Mouse (Mus musculus): ENCODE data around the gene Gm49403. TPM values are rescaled to one million over a fixed set of nuclear protein-coding genes. Genes with fewer than 3 reads are reported as not detected.
A peak's percentile ranks its signal among the peaks of the same experiment; 100 is the strongest.

Gene Gm49403
- polyA plus RNA-seq, 1 experiment from 2014 or later, result not detected

DNA sequence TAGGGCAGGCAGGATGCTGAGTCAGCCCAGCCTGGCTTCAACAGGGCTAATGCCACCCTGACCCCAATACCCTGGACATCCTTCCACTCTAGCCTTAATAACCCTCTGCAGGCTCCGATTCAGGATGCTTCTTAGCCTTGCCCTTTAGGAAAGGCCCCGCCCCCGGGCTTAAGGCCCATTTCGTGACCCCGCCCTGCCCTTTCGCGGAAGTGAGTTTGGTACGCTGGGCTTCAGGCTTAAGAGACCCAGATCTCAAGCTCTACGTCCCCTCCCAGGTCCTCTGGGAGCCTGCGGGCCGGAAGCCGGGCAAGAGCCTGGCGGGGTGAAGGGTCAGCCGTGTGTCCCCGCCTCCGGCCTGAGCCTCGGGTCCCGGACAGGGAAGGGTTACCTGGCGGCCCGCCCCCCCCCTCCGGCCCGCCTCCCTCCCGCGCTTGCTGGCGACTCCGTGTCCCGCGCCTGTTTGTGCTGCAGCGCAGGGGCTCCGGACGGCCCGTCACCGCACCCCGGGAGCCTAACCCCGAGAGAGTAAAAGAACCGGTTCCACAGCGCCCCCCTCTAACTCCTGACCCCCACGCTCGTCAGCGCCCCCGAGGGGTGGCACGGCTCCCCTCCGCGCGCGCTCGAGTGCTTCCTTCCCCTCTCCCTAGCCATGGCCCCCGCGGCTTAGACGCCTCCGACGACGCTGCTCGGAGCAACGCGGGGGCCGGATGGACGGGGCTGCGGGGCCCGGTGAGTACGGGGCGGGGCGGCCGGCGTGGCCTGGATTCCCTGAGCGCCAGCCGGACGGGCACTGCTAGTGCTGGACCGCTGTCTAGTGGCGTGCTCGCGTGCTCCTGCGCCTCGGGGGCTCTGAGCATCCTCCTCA, 45.7 kb downstream of the Gm49403 start, which contains the start of the genes Rom1 and Eml3:
Rom1 (minus strand) TSS at position 133 of the 865 bp plus-strand sequence.
Eml3 (plus strand) TSS at position 329 of the 865 bp plus-strand sequence.
- WGBS (ENCODE audit: insufficient replicate concordance), result under 1% methylated on average over 69 of the region's 74 CpGs
- Histone ChIP-seq H3K9me3 (ENCODE audit: low read length) (no peaks in the 10 kb centered on the region), H3K4me2 (ENCODE audit: low read depth, low read length) (peak within 1 kb of the TSS; percentile 93), H3K4me1 (ENCODE audit: insufficient read depth) (peaks cover 28% of the 10 kb centered on the region), H3K36me3 (replicated peaks; ENCODE audit: insufficient read depth, low read length) (peaks cover 40% of the 10 kb centered on the region), H3K9ac (replicated peaks) (peak within 1 kb of the TSS; percentile 84), H3K27ac (ENCODE audit: low read depth) (peak within 1 kb of the TSS; percentile 91), H3K27me3 (ENCODE audit: insufficient read depth, low read length) (no peaks in the 10 kb centered on the region), H3K4me3 (ENCODE audit: low read depth, low read length) (peak within 1 kb of the TSS; percentile 72)
- ATAC-seq, result peak; percentile 79
- TF ChIP-seq EP300 (IDR thresholded peaks at IDR 0.05; ENCODE audit: low read depth) (no peak), CTCF (IDR thresholded peaks at IDR 0.05; ENCODE audit: low read depth) (peak; percentile 70)
- DNase-seq, result peak; percentile 90

DNA sequence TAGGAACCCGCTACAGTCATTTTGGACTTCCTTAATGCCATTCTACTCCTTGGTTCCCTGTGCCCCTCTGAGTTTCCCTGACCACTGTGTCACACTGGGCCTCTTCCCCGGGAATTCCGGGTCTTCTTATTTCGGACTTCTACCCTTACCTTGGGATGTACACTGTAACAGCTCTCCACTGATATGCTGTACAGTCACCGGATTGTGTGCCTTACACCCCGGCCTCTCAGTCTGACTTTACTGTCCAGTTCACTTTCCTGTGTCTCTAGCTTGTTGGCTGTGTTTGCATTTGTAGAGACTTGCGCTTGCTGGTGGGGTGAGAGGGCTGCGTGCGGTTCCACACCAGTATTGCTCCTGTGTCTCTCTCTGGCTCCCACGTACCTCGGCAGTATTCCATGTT, 46.4 kb downstream of the Gm49403 start:
- 2% methylated on average over 11 of the region's 11 CpGs for WGBS (ENCODE audit: insufficient replicate concordance)
- H3K4me1 ChIP-seq (ENCODE audit: insufficient read depth), result peaks cover 28% of the 10 kb centered on the region
- ATAC-seq, result peak; percentile 1; the same call in 1 of the 2 replicates

DNA sequence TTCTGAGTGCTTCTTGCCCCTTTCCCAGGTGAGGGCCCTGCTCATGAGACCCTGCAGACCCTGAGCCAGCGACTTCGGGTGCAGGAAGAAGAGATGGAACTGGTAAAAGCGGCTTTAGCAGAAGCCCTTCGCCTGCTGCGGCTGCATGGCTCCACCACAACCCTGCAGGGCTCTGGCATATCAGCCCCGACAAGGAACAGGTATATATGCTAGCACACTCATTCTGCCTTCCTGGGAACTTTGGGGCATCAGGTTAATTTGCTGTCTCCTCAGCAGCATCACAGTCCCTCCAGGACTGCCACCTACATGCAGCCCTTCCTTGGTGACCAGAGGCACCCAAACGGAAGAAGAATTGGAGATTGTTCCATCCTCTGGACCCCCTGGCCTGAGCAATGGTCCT, 47.0 kb downstream of the Gm49403 start:
- Histone ChIP-seq H3K4me1 (ENCODE audit: insufficient read depth) (peaks cover 28% of the 10 kb centered on the region), H3K4me2 (ENCODE audit: low read depth, low read length) (peak overlapping the region; percentile 93), H3K9ac (replicated peaks) (peak overlapping the region; percentile 84; the same call in 1 of the 2 replicates), H3K27me3 (ENCODE audit: insufficient read depth, low read length) (no peaks in the 10 kb centered on the region), H3K9me3 (ENCODE audit: low read length) (no peaks in the 10 kb centered on the region), H3K27ac (ENCODE audit: low read depth) (no peak overlapping the region), H3K36me3 (replicated peaks; ENCODE audit: insufficient read depth, low read length) (peaks cover 43% of the 10 kb centered on the region), H3K4me3 (ENCODE audit: low read depth, low read length) (peak overlapping the region; percentile 72)
- TF ChIP-seq CTCF (IDR thresholded peaks at IDR 0.05; ENCODE audit: low read depth), result no peak
- TF ChIP-seq EP300 (IDR thresholded peaks at IDR 0.05; ENCODE audit: low read depth), result no peak
- WGBS (ENCODE audit: insufficient replicate concordance), result 74% methylated on average over 7 of the region's 7 CpGs
- no peak for DNase-seq
- ATAC-seq, result no peak

More for the DNA sequence above, 46.4 kb downstream of the Gm49403 start:
- Histone ChIP-seq H3K4me2 (ENCODE audit: low read depth, low read length) (peak overlapping the region; percentile 93), H3K27me3 (ENCODE audit: insufficient read depth, low read length) (no peaks in the 10 kb centered on the region), H3K9ac (replicated peaks) (peak overlapping the region; percentile 84), H3K27ac (ENCODE audit: low read depth) (peak overlapping the region; percentile 91), H3K36me3 (replicated peaks; ENCODE audit: insufficient read depth, low read length) (peaks cover 44% of the 10 kb centered on the region), H3K9me3 (ENCODE audit: low read length) (no peaks in the 10 kb centered on the region), H3K4me3 (ENCODE audit: low read depth, low read length) (peak overlapping the region; percentile 72)
- no peak for DNase-seq
- TF ChIP-seq CTCF (IDR thresholded peaks at IDR 0.05; ENCODE audit: low read depth) (no peak), EP300 (IDR thresholded peaks at IDR 0.05; ENCODE audit: low read depth) (no peak)

DNA sequence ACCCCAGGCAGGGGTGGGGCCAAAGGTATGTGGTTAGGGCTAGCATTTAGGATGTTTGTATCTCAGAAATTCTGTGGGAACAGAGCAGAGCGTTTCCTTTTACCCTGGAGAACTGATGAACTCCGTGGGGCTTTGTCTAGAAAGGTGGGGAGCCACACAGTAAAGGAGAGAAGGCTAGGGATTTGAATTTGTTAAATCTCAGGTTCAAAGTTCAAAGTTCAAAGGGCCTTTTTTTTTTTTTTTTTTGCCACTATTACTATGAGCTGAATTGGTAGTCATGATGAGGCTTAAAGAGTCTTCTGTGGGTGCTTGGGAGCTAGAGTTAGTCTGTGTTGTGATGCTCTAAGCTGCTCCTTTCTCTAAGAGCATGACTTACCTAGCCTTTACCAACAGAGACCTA, 53.0 kb downstream of the Gm49403 start:
- Histone ChIP-seq H3K9ac (replicated peaks) (no peak overlapping the region), H3K4me2 (ENCODE audit: low read depth, low read length) (no peak overlapping the region), H3K27ac (ENCODE audit: low read depth) (no peak overlapping the region), H3K27me3 (ENCODE audit: insufficient read depth, low read length) (no peaks in the 10 kb centered on the region), H3K4me1 (ENCODE audit: insufficient read depth) (peaks cover 10% of the 10 kb centered on the region), H3K36me3 (replicated peaks; ENCODE audit: insufficient read depth, low read length) (peaks cover 50% of the 10 kb centered on the region), H3K4me3 (ENCODE audit: low read depth, low read length) (no peak overlapping the region), H3K9me3 (ENCODE audit: low read length) (no peaks in the 10 kb centered on the region)
- TF ChIP-seq CTCF (IDR thresholded peaks at IDR 0.05; ENCODE audit: low read depth), result no peak
- TF ChIP-seq EP300 (IDR thresholded peaks at IDR 0.05; ENCODE audit: low read depth), result no peak
- DNase-seq, result no peak
- ATAC-seq, result no peak
- WGBS (ENCODE audit: insufficient replicate concordance), result 65% methylated on average over 2 of the region's 2 CpGs

Small RNA genes lying within 50 kb of the gene (microRNA-seq; reads per million reads assigned to microRNA genes)
- gene Mir5136, result not detected

Other genes with a start within 250 kb of the Gm49403 start
- gene Chrm1, start 220.1 kb upstream of the Gm49403 start, polyA plus RNA-seq (2015; fragmentation: Nextera tagmentation; extraction: Ambion mirVana), result not detected in 2 replicates
- gene Slc3a2, start 160.6 kb upstream of the Gm49403 start, polyA plus RNA-seq (2015; fragmentation: Nextera tagmentation; extraction: Ambion mirVana), result 64.4 and 68.0 TPM in 2 replicates
- 36.0 and 36.8 TPM in 2 replicates for gene Wdr74, start 148.1 kb upstream of the Gm49403 start, polyA plus RNA-seq (2015; fragmentation: Nextera tagmentation; extraction: Ambion mirVana)
- gene 1700092M07Rik, start 143.2 kb upstream of the Gm49403 start, polyA plus RNA-seq (2015; fragmentation: Nextera tagmentation; extraction: Ambion mirVana), result 0.31 and 0.43 TPM in 2 replicates
- gene Stx5a, start 142.5 kb upstream of the Gm49403 start, polyA plus RNA-seq (2015; fragmentation: Nextera tagmentation; extraction: Ambion mirVana), result 36.3 and 37.5 TPM in 2 replicates
- 47.9 and 49.9 TPM in 2 replicates for gene Nxf1, start 126.9 kb upstream of the Gm49403 start, polyA plus RNA-seq (2015; fragmentation: Nextera tagmentation; extraction: Ambion mirVana)
- 56.0 and 59.1 TPM in 2 replicates for gene Tmem223, start 112.9 kb upstream of the Gm49403 start, polyA plus RNA-seq (2015; fragmentation: Nextera tagmentation; extraction: Ambion mirVana)
- gene Tmem179b, start 109.5 kb upstream of the Gm49403 start, polyA plus RNA-seq (2015; fragmentation: Nextera tagmentation; extraction: Ambion mirVana), result 76.3 and 80.3 TPM in 2 replicates
- gene Taf6l, start 97.5 kb upstream of the Gm49403 start, polyA plus RNA-seq (2015; fragmentation: Nextera tagmentation; extraction: Ambion mirVana), result 6.6 and 7.9 TPM in 2 replicates
- gene Polr2g, start 85.4 kb upstream of the Gm49403 start, polyA plus RNA-seq (2015; fragmentation: Nextera tagmentation; extraction: Ambion mirVana), result 61.7 and 63.3 TPM in 2 replicates
- gene Zbtb3, start 81.4 kb upstream of the Gm49403 start, polyA plus RNA-seq (2015; fragmentation: Nextera tagmentation; extraction: Ambion mirVana), result 0.82 and 0.91 TPM in 2 replicates
- 9.8 and 12.5 TPM in 2 replicates for gene Ttc9c, start 64.6 kb upstream of the Gm49403 start, polyA plus RNA-seq (2015; fragmentation: Nextera tagmentation; extraction: Ambion mirVana)
- 2.1 and 2.3 TPM in 2 replicates for gene Hnrnpul2, start 63.9 kb upstream of the Gm49403 start, polyA plus RNA-seq (2015; fragmentation: Nextera tagmentation; extraction: Ambion mirVana)
- gene AC129217.1, start 54.2 kb upstream of the Gm49403 start, polyA plus RNA-seq (2015; fragmentation: Nextera tagmentation; extraction: Ambion mirVana), result not detected in 2 replicates
- gene Bscl2, start 46.5 kb upstream of the Gm49403 start, polyA plus RNA-seq (2015; fragmentation: Nextera tagmentation; extraction: Ambion mirVana), result 30.5 and 32.7 TPM in 2 replicates
- gene Gng3, start 44.7 kb upstream of the Gm49403 start, polyA plus RNA-seq (2015; fragmentation: Nextera tagmentation; extraction: Ambion mirVana), result 0.08 and 0.23 TPM in 2 replicates
- 0.24 and 0.26 TPM in 2 replicates for gene Lrrn4cl, start 33.2 kb upstream of the Gm49403 start, polyA plus RNA-seq (2015; fragmentation: Nextera tagmentation; extraction: Ambion mirVana)
- gene Ubxn1, start 12.4 kb upstream of the Gm49403 start, polyA plus RNA-seq (2015; fragmentation: Nextera tagmentation; extraction: Ambion mirVana), result 147 TPM in 2 replicates
- gene Uqcc3, start 3.0 kb upstream of the Gm49403 start, polyA plus RNA-seq (2015; fragmentation: Nextera tagmentation; extraction: Ambion mirVana), result 48.6 and 52.6 TPM in 2 replicates
- gene Lbhd1, start 198 bp upstream of the Gm49403 start, polyA plus RNA-seq (2015; fragmentation: Nextera tagmentation; extraction: Ambion mirVana), result 27.5 and 31.3 TPM in 2 replicates
- gene 1810009A15Rik, start 4.9 kb downstream of the Gm49403 start, polyA plus RNA-seq (2015; fragmentation: Nextera tagmentation; extraction: Ambion mirVana), result 30.5 and 32.5 TPM in 2 replicates
- not detected in 2 replicates for gene Gm49416, start 5.0 kb downstream of the Gm49403 start, polyA plus RNA-seq (2015; fragmentation: Nextera tagmentation; extraction: Ambion mirVana)
- 11.4 and 12.1 TPM in 2 replicates for gene Ints5, start 9.1 kb downstream of the Gm49403 start, polyA plus RNA-seq (2015; fragmentation: Nextera tagmentation; extraction: Ambion mirVana)
- gene Ganab, start 14.1 kb downstream of the Gm49403 start, polyA plus RNA-seq (2015; fragmentation: Nextera tagmentation; extraction: Ambion mirVana), result 29.4 and 32.4 TPM in 2 replicates
- gene B3gat3, start 36.4 kb downstream of the Gm49403 start, polyA plus RNA-seq (2015; fragmentation: Nextera tagmentation; extraction: Ambion mirVana), result 20.2 and 22.3 TPM in 2 replicates
- 2.0 and 2.5 TPM in 2 replicates for gene Rom1, start 45.4 kb downstream of the Gm49403 start, polyA plus RNA-seq (2015; fragmentation: Nextera tagmentation; extraction: Ambion mirVana)
- 8.0 and 9.5 TPM in 2 replicates for gene Eml3, start 45.6 kb downstream of the Gm49403 start, polyA plus RNA-seq (2015; fragmentation: Nextera tagmentation; extraction: Ambion mirVana)
- 43.0 and 45.7 TPM in 2 replicates for gene Mta2, start 57.9 kb downstream of the Gm49403 start, polyA plus RNA-seq (2015; fragmentation: Nextera tagmentation; extraction: Ambion mirVana)
- 9.0 and 10.7 TPM in 2 replicates for gene Tut1, start 69.9 kb downstream of the Gm49403 start, polyA plus RNA-seq (2015; fragmentation: Nextera tagmentation; extraction: Ambion mirVana)
- gene Eef1g, start 83.1 kb downstream of the Gm49403 start, polyA plus RNA-seq (2015; fragmentation: Nextera tagmentation; extraction: Ambion mirVana), result 129 and 134 TPM in 2 replicates
- 3.5 and 4.0 TPM in 2 replicates for gene Ahnak, start 105.4 kb downstream of the Gm49403 start, polyA plus RNA-seq (2015; fragmentation: Nextera tagmentation; extraction: Ambion mirVana)
- 0.85 and 3.7 TPM in 2 replicates for gene Scgb1a1, start 204.0 kb downstream of the Gm49403 start, polyA plus RNA-seq (2015; fragmentation: Nextera tagmentation; extraction: Ambion mirVana)